Mouse (Mus musculus) midbrain, embryonic 13.5 days (tissue): ENCODE data around the gene Smlr1. TPM values are rescaled to one million over a fixed set of nuclear protein-coding genes. Genes with fewer than 3 reads are reported as not detected.

Source experiments
- ATAC-seq: fragments of 200-750 bp; cut with Nextera tagmentation; 2 replicates; pipeline ENCODE4 v1.8.0; 2017; ENCODE audit warnings: mild to moderate bottlenecking, moderate TSS enrichment, moderate library complexity
- H3K27ac ChIP-seq: fragments of 300-500 bp; sonication (generic); 2 replicates; pipeline ENCODE4 v1.5.1; 2015; ENCODE audit warnings: inconsistent platforms, mild to moderate bottlenecking, moderate library complexity
- H3K27me3 ChIP-seq: fragments of 300-500 bp; sonication (generic); 2 replicates; pipeline ENCODE4 v1.6.1; 2015; ENCODE audit warnings: mild to moderate bottlenecking, inconsistent platforms
- H3K36me3 ChIP-seq: fragments of 300-500 bp; sonication (generic); 2 replicates; pipeline ENCODE4 v1.6.1; 2015; ENCODE audit warnings: mild to moderate bottlenecking, inconsistent platforms
- H3K4me1 ChIP-seq: fragments of 300-500 bp; sonication (generic); replicated peaks from 2 replicates; pipeline ENCODE4 v1.6.1; 2015; ENCODE audit warnings: inconsistent platforms
- H3K4me2 ChIP-seq: fragments of 300-500 bp; sonication (generic); replicated peaks from 2 replicates; pipeline ENCODE4 v1.6.1; 2015; ENCODE audit warnings: moderate library complexity, mild to moderate bottlenecking, inconsistent platforms
- H3K4me3 ChIP-seq: fragments of 300-500 bp; sonication (generic); replicated peaks from 2 replicates; pipeline ENCODE4 v1.5.1; 2015; ENCODE audit warnings: mild to moderate bottlenecking, inconsistent platforms
- H3K9ac ChIP-seq: fragments of 300-500 bp; sonication (generic); replicated peaks from 2 replicates; pipeline ENCODE4 v1.6.1; 2015; ENCODE audit warnings: mild to moderate bottlenecking, inconsistent platforms
- H3K9me3 ChIP-seq: fragments of 300-500 bp; sonication (generic); 2 replicates; pipeline ENCODE4 v1.6.1; 2016; ENCODE audit warnings: mild to moderate bottlenecking, inconsistent platforms
- WGBS: fragments of 180-500 bp; shearing (Covaris S2); methylation state at CpG from one replicate; pipeline ENCODE4 v1.1.7; 2015; 5-methylcytosine and 5-hydroxymethylcytosine counted together
- polyA plus RNA-seq: library from polyadenylated mRNA; unstranded; fragments of >200 nt; fragmentation: Nextera tagmentation; extraction: Ambion mirVana; gene quantifications from 2 replicates; pipeline ENCODE4 v1.2.1, GENCODE M21; 2015

Gene Smlr1
- polyA plus RNA-seq, 1 experiment from 2014 or later, result not detected

- WGBS, result 97% methylated on average over 3 of the region's 3 CpGs
Observed at GRCm38 (mm10) chr10:25479716-25480115, 56.4 kb downstream of the Smlr1 start.

More at GRCm38 (mm10) chr10:25479716-25480115, 56.4 kb downstream of the Smlr1 start:
- no peak overlapping the region for H3K27ac ChIP-seq
- ATAC-seq, result no peak
- no peaks in the 10 kb centered on the region for H3K36me3 ChIP-seq
- H3K4me1 ChIP-seq, result 0 out of 2 replicates have a peak, but pooled peaks cover 4% of the 10 kb centered on the region
- no peaks in the 10 kb centered on the region for H3K27me3 ChIP-seq
- H3K9ac ChIP-seq, result no peak overlapping the region
- no peaks in the 10 kb centered on the region for H3K9me3 ChIP-seq
- H3K4me2 ChIP-seq, result no peak overlapping the region
- H3K4me3 ChIP-seq, result no peak overlapping the region

Other genes starting within 250 kb of the Smlr1 start
- 20.9 and 21.3 TPM in 2 replicates for gene Akap7, start 228.4 kb downstream of the Smlr1 start, polyA plus RNA-seq
- 21.7 and 25.6 TPM in 2 replicates for gene Epb41l2, start 176.5 kb downstream of the Smlr1 start, polyA plus RNA-seq